Mouse (Mus musculus) ES-E14 (cell line): ENCODE results near the gene Zfp821. TPM values are rescaled to one million over a fixed set of nuclear protein-coding genes. Genes with fewer than 3 reads are reported as not detected.
"Not testable (repeated sequence)": the region's sequence is repeated elsewhere in the genome, so short reads cannot be mapped to it uniquely, and the experiment has no call there.

Source experiments
- DNase-seq: peaks from one replicate; pipeline ENCODE4 v3.0.0-alpha.2; 2013; ENCODE audit warnings: low read depth, low spot score
- H3K27ac ChIP-seq: 2 replicates; pipeline ENCODE4 v1.5.1; 2012; ENCODE audit warnings: low read depth, mild to moderate bottlenecking, low read length, moderate library complexity, mixed read lengths; ENCODE audit not compliant: poor library complexity, insufficient read depth, severe bottlenecking
- H3K36me3 ChIP-seq: 2 replicates; pipeline ENCODE4 v1.6.1; 2012; ENCODE audit warnings: mild to moderate bottlenecking, low read length, moderate library complexity, mixed read lengths; ENCODE audit not compliant: control insufficient read depth, poor library complexity, insufficient read depth, severe bottlenecking
- H3K4me1 ChIP-seq, 2 experiments: fragments of 150-350 bp in 1 of 2; sonication (generic) in 1 of 2; 2 replicates each; pipeline ENCODE4 v1.6.1; 2012; ENCODE audit warnings: low read length in 2 of 2, mild to moderate bottlenecking in 1 of 2, mixed read lengths in 1 of 2; ENCODE audit not compliant: control insufficient read depth in 2 of 2, insufficient read depth in 2 of 2, poor library complexity in 1 of 2
- H3K4me3 ChIP-seq, 2 experiments: fragments of 150-350 bp in 1 of 2; sonication (generic) in 1 of 2; 2 replicates each; pipeline ENCODE4 v1.5.1; 2012; ENCODE audit warnings: low read length in 2 of 2, low read depth in 1 of 2, mild to moderate bottlenecking in 1 of 2, mixed read lengths in 1 of 2; ENCODE audit not compliant: insufficient read depth in 1 of 2, poor library complexity in 1 of 2, severe bottlenecking in 1 of 2
- H3K9ac ChIP-seq: 2 replicates; pipeline ENCODE4 v1.6.1; 2012; ENCODE audit warnings: low read depth, mild to moderate bottlenecking, low read length, mixed read lengths; ENCODE audit not compliant: poor library complexity, insufficient read depth, severe bottlenecking
- H3K9me3 ChIP-seq: fragments of 150-350 bp; sonication (generic); 2 replicates; pipeline ENCODE4 v1.6.1; 2012; ENCODE audit warnings: low read depth, mild to moderate bottlenecking, low read length; ENCODE audit not compliant: control insufficient read depth, insufficient read depth
- CHD2 ChIP-seq: IDR thresholded peaks from 2 replicates; pipeline ENCODE4 v1.6.1; 2014; ENCODE audit warnings: mild to moderate bottlenecking, low read depth, low read length, inconsistent platforms
- HCFC1 ChIP-seq: IDR thresholded peaks from 2 replicates; pipeline ENCODE4 v1.6.1; 2012; ENCODE audit warnings: low read length, inconsistent platforms, borderline replicate concordance; ENCODE audit not compliant: insufficient read depth
- MAFK ChIP-seq: IDR thresholded peaks from 2 replicates; pipeline ENCODE4 v1.6.1; 2014; ENCODE audit warnings: mild to moderate bottlenecking, low read depth, low read length, inconsistent platforms; ENCODE audit not compliant: insufficient read depth
- ZC3H11A ChIP-seq: IDR thresholded peaks from 2 replicates; pipeline ENCODE4 v1.6.1; 2012; ENCODE audit warnings: low read depth, mild to moderate bottlenecking, inconsistent platforms, low read length, borderline replicate concordance
- ZNF384 ChIP-seq: IDR thresholded peaks from 2 replicates; pipeline ENCODE4 v1.6.1; 2012; ENCODE audit warnings: low read depth, low read length, inconsistent platforms
- in situ Hi-C, 2 experiments: fragments of 600-800 bp; cut with MboI; formaldehyde crosslinking; loops; one replicate each; pipeline ENCODE4 v1.15.1; 2025; ENCODE audit warnings: low sequenced_read_pairs in 2 of 2, inconsistent platforms in 1 of 2; ENCODE audit not compliant: unreplicated experiment in 2 of 2
- total RNA-seq: library from RNA; depleted of rRNA; stranded (reverse); fragments of 300-350 nt; gene quantifications from 2 replicates; pipeline ENCODE4 v1.2.3, GENCODE M21; 2012

The Zfp821 gene
- total RNA-seq, 1 experiment: 8.7 TPM

GRCm38 (mm10) chr8:109750699-109751098 lies 45.4 kb downstream of the Zfp821 start:
- in situ Hi-C loops: no loop called here
- H3K4me1 ChIP-seq: no peaks in the 10 kb centered on the region
- H3K9ac ChIP-seq: no peak overlapping the region
- no peaks in the 10 kb centered on the region for H3K36me3 ChIP-seq
- H3K9me3 ChIP-seq: no peaks in the 10 kb centered on the region
- DNase-seq: no peak
- no peak overlapping the region for H3K4me3 ChIP-seq
- no peak overlapping the region for H3K27ac ChIP-seq
- no peak for TF ChIP-seq CHD2
- no peak for TF ChIP-seq ZC3H11A
- TF ChIP-seq ZNF384: no peak
- TF ChIP-seq HCFC1: no peak
- no peak for TF ChIP-seq MAFK

GRCm38 (mm10) chr8:109751731-109752485 lies 46.6 kb downstream of the Zfp821 start:
- H3K4me3 ChIP-seq: no peak overlapping the region
- TF ChIP-seq MAFK (no peak), CHD2 (no peak), ZNF384 (no peak), ZC3H11A (no peak), HCFC1 (no peak)
- no peak overlapping the region for H3K9ac ChIP-seq
- H3K36me3 ChIP-seq: no peaks in the 10 kb centered on the region
- DNase-seq: no peak
- H3K9me3 ChIP-seq: no peaks in the 10 kb centered on the region
- H3K27ac ChIP-seq: no peak overlapping the region
- in situ Hi-C loops: no loop called here
- H3K4me1 ChIP-seq: no peaks in the 10 kb centered on the region

- in situ Hi-C loops: no loop called here
- Histone ChIP-seq H3K27ac (no peak overlapping the region), H3K36me3 (no peaks in the 10 kb centered on the region), H3K9me3 (no peaks in the 10 kb centered on the region), H3K9ac (no peak overlapping the region), H3K4me1 (no peaks in the 10 kb centered on the region), H3K4me3 (no peak overlapping the region)
- no peak for DNase-seq
- TF ChIP-seq HCFC1 (no peak), CHD2 (no peak), MAFK (no peak), ZC3H11A (no peak), ZNF384 (no peak)
Measured at GRCm38 (mm10) chr8:109754696-109755095, 49.4 kb downstream of the Zfp821 start.

GRCm38 (mm10) chr8:109755554-109755953 lies 50.2 kb downstream of the Zfp821 start:
- H3K27ac ChIP-seq, H3K4me1 ChIP-seq, H3K9me3 ChIP-seq, H3K9ac ChIP-seq, H3K36me3 ChIP-seq, in situ Hi-C loops, H3K4me3 ChIP-seq, DNase-seq: not testable (repeated sequence)

DNA sequence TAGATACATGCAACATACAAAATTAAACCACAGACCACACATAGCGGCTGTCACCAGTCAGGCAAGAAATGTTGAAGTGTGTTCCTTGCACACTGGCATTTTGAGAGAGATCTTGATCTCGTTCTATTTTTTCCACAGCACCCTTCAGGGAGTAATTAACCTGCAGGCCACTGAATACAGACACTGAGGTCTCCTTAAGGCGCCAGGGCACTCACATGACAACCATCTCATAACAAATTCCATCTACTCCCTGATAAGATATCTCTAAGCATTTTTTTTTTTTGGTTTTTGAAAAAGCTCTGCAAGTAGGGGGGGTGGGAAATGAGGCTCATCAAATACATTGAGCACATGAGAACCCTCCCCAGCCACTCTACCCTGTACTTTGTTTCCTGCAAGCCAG lies 51.5 kb downstream of the Zfp821 start:
- no peak for DNase-seq
- Histone ChIP-seq H3K9ac (no peak overlapping the region), H3K4me3 (no peak overlapping the region), H3K27ac (no peak overlapping the region), H3K4me1 (no peaks in the 10 kb centered on the region), H3K36me3 (no peaks in the 10 kb centered on the region), H3K9me3 (no peaks in the 10 kb centered on the region)
- TF ChIP-seq CHD2: no peak
- TF ChIP-seq HCFC1: no peak
- no peak for TF ChIP-seq MAFK
- no peak for TF ChIP-seq ZC3H11A
- no peak for TF ChIP-seq ZNF384
- in situ Hi-C loops: no loop called here
